Mouse (Mus musculus) MEL (cell line): ENCODE measurements around the gene Tbc1d9b. TPM values are rescaled to one million over a fixed set of nuclear protein-coding genes. Genes with fewer than 3 reads are reported as not detected.

Experiments used
- polyA plus RNA-seq, 2 experiments: library from polyadenylated mRNA; stranded (reverse) in 1 of 2; unstranded in 1 of 2; fragments of >175 nt in 1 of 2; fragments of >200 nt in 1 of 2; gene quantifications; 2 replicates each; pipeline versions ENCODE4 v1.2.1 to v1.2.4; 2012; ENCODE audit warnings: low replicate concordance in 2 of 2, low read depth in 1 of 2; ENCODE audit not compliant: insufficient read length in 2 of 2, insufficient read depth in 1 of 2, missing spikeins in 1 of 2
- total RNA-seq: library from RNA; depleted of rRNA; stranded (reverse); fragments of 300-350 nt; gene quantifications from 2 replicates; pipeline ENCODE4 v1.2.3, GENCODE M21; 2012; rRNA removed

Tbc1d9b gene
- total and polyA plus RNA-seq, 3 experiments: 18.6 to 32.5 TPM; not detected in 1

Other genes with a start within 250 kb of the Tbc1d9b start
- 0.12 TPM in 1 of 2 replicates, not detected in the other for gene Rasgef1c, start 229.6 kb upstream of the Tbc1d9b start, total RNA-seq
- under 1 TPM in 1 of 2 experiments, not detected in 1; 0.15 TPM for gene Rasgef1c, start 229.6 kb upstream of the Tbc1d9b start, polyA plus RNA-seq
- 78.2 and 81.1 TPM in 2 replicates for gene Rnf130, start 106.0 kb upstream of the Tbc1d9b start, total RNA-seq
- 100 to 1,000 TPM in 1 of 2 experiments, 10 to 100 TPM in 1; 59.5 to 507 TPM for gene Rnf130, start 106.0 kb upstream of the Tbc1d9b start, polyA plus RNA-seq
- 10.6 and 12.1 TPM in 2 replicates for gene Mrnip, start 43.0 kb downstream of the Tbc1d9b start, total RNA-seq
- 1 to 10 TPM in 1 of 2 experiments, not detected in 1; 8.6 TPM for gene Mrnip, start 43.0 kb downstream of the Tbc1d9b start, polyA plus RNA-seq
- gene Sqstm1, start 79.4 kb downstream of the Tbc1d9b start, total RNA-seq: 223 and 240 TPM in 2 replicates
- 100 to 1,000 TPM in 1 of 2 experiments, not detected in 1; 187 TPM for gene Sqstm1, start 79.4 kb downstream of the Tbc1d9b start, polyA plus RNA-seq
- 22.3 and 33.7 TPM in 2 replicates for gene Mgat4b, start 79.5 kb downstream of the Tbc1d9b start, total RNA-seq
- 10 to 100 TPM in 1 of 2 experiments, not detected in 1; 69.4 TPM for gene Mgat4b, start 79.5 kb downstream of the Tbc1d9b start, polyA plus RNA-seq
- gene Ltc4s, start 107.2 kb downstream of the Tbc1d9b start, total RNA-seq: 1.6 and 3.1 TPM in 2 replicates
- gene Ltc4s, start 107.2 kb downstream of the Tbc1d9b start, polyA plus RNA-seq: 1 to 10 TPM in 1 of 2 experiments, not detected in 1; 3.4 TPM
- 3.8 and 4.5 TPM in 2 replicates for gene Maml1, start 160.9 kb downstream of the Tbc1d9b start, total RNA-seq
- gene Maml1, start 160.9 kb downstream of the Tbc1d9b start, polyA plus RNA-seq: 10 to 100 TPM in 1 of 2 experiments, not detected in 1; 12.6 TPM
- gene Canx, start 194.3 kb downstream of the Tbc1d9b start, total RNA-seq: 785 and 867 TPM in 2 replicates
- 100 to 1,000 TPM; 390 to 464 TPM for gene Canx, start 194.3 kb downstream of the Tbc1d9b start, polyA plus RNA-seq
- 0.23 and 0.42 TPM in 2 replicates for gene Cby3, start 223.1 kb downstream of the Tbc1d9b start, total RNA-seq
- gene Cby3, start 223.1 kb downstream of the Tbc1d9b start, polyA plus RNA-seq: under 1 TPM in 1 of 2 experiments, not detected in 1; 0.31 TPM
- 227 and 232 TPM in 2 replicates for gene Hnrnph1, start 245.6 kb downstream of the Tbc1d9b start, total RNA-seq
- gene Hnrnph1, start 245.6 kb downstream of the Tbc1d9b start, polyA plus RNA-seq: 100 to 1,000 TPM; 425 to 552 TPM